Mouse (Mus musculus): ENCODE measurements around the gene Rnd1. TPM values are rescaled to one million over a fixed set of nuclear protein-coding genes. Genes with fewer than 3 reads are reported as not detected.
A peak's percentile ranks its signal among the peaks of the same experiment; 100 is the strongest.

Gene Rnd1
- 1 to 10 TPM; 1.9 to 2.3 TPM for total RNA-seq (2021)
- long read RNA-seq, experiment 1, partial matches to known transcripts = 0 of 7 reads
- long read RNA-seq, experiment 1, other reads (novel, unspliced or antisense) = 4 of 7 reads
- long read RNA-seq, experiment 2 = 0 reads

DNA sequence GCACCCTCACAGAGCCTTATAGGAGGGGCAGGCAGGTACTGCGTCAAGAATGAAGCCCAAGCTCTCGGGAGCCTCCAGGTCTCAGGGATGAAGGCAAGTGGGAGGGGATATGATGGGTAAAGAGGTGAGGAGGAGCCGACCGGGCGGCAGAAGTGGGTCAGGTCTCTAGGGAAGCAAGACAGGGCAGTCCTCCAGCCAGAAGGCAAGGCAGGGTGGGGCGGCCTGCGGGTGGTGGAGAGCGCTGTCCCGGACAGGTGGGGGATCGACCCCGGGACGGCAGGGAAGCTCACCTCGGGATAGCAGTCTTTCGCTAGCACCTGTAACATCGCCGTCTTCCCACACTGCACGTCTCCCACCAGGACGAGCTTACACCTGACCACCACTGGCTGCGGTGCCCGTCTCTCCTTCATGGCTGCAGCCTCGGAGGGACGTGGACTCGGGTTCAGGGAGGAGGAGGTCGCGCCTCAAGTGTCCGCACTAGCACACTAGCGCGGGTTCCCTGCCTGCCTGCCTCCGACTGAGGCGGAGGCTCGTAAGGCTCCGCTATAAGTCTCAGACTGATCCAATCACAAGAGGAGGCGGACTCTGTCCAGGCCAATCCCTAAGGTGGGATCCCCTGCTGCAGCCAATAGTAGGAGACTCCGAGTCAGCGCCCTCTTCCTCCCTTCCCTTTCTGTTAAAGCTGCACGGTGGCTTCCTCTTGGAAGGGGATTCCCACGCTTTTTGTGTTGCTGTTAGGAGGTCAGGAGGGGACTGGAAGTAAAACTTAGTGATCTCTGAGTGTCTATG is at the start of gene Rnd1:
Gene Rnd1, minus strand, starts transcription at position 522 of the 789 bp plus-strand sequence.
- DNase-seq = peak; percentile 89

GRCm38 (mm10) chr15:98726746-98727145 is 49.5 kb upstream of the Rnd1 start:
- no peak for DNase-seq

- DNase-seq = no peak
Measured at GRCm38 (mm10) chr15:98726079-98726478, 48.8 kb upstream of the Rnd1 start.

DNA sequence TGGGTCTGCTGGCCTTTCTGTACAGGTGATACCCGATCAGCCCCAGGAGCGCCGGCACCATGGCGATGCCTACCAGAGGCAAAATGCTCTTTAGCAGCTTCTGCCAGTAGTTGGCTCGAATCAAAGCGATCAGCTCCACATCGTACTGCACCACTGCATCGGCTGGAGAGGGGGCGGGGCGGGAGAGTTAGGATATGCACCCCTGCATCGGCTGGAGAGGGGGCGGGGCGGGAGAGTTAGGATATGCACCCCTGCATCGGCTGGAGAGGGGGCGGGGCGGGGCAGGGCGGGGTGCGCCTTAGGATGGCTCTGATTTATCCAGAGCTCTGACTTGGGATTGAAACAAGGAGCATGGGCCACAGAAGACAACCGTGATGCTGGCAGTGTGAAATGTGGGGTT is 47.2 kb upstream of the Rnd1 start:
- no peak for DNase-seq

DNA sequence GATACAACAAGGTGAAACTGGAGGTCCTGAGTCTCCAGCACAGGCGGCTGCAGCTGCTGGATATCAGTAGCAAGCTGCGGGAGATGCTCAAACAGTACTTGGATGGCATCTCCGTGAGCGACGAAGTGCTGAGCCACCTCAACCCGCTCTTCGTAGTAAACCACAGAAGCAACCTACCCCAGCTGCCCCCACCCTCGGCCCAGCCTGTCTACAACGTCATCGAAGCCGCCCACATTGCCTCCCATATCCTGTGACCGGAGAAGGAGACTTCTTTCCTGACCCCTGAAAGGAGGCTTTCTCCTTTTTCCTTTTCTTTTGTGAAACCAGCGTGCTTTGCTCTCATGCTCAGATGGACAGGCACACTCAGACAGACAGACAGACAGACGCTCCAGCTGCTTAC is 45.6 kb upstream of the Rnd1 start:
- DNase-seq = no peak

DNA sequence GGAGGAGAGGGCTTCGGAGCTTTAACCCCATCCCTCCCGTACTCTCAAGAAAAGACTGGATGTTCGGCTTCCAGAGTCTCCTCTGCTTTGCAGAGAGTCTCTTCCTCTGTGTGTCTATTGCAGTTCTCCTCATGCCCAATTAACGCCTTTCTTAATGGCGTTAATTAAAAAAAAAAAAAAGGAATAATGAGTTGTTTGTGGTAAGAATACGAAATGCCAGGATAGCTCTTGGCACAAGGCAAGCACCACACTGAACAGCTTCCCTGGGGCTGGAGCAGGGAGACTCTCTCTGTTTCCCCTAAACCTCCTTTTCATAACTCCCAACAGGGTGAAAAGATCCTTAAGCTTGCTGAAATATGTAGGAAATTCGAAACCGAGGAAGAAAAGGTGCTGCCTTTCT is 44.9 kb upstream of the Rnd1 start:
- DNase-seq = no peak

GRCm38 (mm10) chr15:98717301-98717700 is 40.0 kb upstream of the Rnd1 start:
- no peak for DNase-seq

DNA sequence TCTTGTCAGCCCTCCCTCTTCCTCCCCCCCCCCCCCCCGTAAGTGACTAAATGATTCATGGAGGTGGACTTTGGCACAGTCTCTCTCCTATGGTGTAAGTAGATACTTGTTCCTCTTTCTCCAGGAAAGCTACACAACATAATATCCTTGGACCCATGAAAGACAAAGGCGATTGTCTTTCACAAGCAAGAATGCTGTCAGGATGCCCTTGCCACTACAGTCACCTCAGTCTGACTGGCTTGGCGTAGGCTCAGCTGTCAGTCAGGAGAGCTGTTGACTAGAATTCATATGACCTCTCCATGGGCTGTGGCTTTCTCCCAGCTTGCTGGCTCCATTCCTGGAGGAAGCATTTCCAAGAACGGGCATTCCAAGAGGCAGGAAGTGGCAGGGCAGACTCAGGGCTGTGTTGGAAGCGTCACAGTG is 37.0 kb upstream of the Rnd1 start:
- DNase-seq = peak; percentile 59

- DNase-seq = peak; percentile 84
Measured at GRCm38 (mm10) chr15:98710442-98710841, 33.2 kb upstream of the Rnd1 start.

DNA sequence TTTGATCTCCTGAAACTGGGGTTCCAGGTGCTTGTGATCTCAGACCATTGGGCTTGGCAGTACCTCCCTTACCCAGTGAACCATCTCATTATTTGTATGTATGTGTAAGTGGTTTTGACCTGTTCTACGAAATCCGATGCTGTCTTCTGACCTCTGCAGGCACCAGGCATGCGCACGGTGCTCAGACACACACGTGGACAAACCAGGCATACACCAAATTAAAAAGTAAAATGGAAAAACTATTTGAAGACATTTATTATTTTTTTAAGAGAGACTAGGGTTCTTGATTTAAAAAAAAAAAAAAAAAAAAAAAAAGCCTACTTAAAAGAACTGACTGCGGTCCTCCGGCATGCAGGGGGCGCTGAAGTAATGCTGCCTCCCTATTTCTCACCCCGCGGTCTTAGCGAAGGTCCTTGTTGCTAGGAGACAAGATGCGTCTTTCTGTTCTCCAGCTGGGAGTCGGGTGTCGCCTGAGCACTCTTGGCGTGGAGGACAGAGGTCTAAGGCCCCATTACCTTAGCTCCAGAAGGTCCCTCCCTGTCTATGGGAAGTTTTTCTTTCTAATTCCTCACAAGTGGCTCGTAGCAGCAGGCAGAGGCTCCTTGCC is 30.6 kb upstream of the Rnd1 start, which contains the start of gene Ccdc65:
Gene Ccdc65, plus strand, starts transcription at position 442 of the 607 bp plus-strand sequence.
- DNase-seq = peak; percentile 89

- DNase-seq = no peak
Measured at GRCm38 (mm10) chr15:98704312-98704711, 27.1 kb upstream of the Rnd1 start.

- peak; percentile 95 for DNase-seq
Measured at GRCm38 (mm10) chr15:98699190-98700105, 22.2 kb upstream of the Rnd1 start.

GRCm38 (mm10) chr15:98696216-98696615 is 19.0 kb upstream of the Rnd1 start:
- DNase-seq = no peak

- DNase-seq = peak; percentile 61
Measured at GRCm38 (mm10) chr15:98695726-98696125, 18.5 kb upstream of the Rnd1 start.

- peak; percentile 30 for DNase-seq
Measured at GRCm38 (mm10) chr15:98692171-98692715, 15.0 kb upstream of the Rnd1 start.

DNA sequence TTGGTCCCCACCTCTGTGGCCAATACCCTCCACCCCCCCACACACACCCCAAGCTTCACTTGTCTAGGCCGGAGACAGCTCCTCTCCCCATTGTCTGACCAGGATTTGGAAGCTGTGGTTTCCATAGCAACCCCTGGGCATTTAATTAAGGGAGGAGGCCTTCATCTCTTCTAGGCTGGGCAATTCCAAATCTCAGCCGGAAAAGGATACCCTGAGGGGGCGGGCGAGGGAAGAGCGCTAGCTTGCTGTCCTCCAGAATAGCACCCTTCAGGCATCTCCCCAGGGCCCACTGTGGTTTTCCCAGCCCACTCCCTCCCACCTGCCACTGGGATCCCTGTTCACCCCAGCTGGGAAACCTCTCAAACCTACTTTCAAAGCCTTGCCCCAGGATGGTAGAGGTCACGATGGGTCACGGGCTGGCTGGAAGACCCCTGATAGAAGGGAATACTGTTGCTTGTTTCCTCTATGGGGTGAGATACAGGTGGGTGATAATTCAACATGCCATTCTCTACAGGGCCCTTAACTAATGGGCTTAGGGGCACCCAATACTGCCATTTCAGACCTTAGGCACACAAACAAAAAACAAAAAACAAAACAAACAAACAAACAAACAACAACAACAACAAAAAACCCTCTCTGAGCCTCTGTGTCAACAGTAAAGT is 14.4 kb upstream of the Rnd1 start:
- no peak for DNase-seq

GRCm38 (mm10) chr15:98689682-98690081 is 12.4 kb upstream of the Rnd1 start:
- no peak for DNase-seq

GRCm38 (mm10) chr15:98685926-98686325 is 8.7 kb upstream of the Rnd1 start:
- DNase-seq = no peak

DNA sequence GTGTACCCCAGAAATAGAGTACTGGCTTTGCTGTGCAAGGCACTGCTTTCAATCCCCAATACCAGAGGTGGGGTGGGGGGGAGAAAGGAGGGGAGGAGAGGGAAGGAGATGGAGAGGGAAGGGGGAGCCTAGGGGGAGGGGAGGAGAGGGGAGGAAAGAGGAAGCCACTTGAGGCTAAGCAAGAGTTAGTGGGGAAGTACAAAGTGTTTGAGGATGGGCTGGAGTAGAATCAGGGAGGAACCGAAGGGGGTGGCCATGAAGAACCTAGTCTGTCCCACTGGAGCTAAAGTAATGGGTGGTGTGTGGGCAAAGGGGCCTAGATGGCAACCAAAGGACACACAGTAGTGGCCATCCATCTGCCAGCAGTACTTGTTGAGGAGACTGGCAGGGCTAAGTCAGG is 6.5 kb upstream of the Rnd1 start:
- no peak for DNase-seq

DNA sequence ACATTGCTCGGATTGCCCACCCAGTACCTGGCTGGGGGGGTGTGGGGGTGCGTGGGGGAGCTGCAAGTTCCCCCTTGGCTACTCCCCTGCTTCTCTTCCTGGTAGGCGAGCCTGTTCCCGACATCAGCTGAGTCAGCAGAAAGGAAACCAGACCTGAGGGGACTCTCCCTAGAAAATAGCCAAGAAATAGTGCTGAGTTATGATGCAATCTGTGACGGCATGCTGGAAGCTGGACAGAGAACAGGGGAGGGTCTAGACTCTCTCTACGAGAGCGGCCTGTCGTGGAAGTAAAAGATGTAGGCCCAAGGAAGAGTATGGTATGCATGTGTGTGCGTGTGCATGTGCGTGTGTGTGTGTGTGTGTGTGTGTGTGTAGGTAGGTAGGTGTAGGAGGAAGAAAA is 5.9 kb upstream of the Rnd1 start:
- peak; percentile 11 for DNase-seq

GRCm38 (mm10) chr15:98681633-98682032 is 4.4 kb upstream of the Rnd1 start:
- DNase-seq = no peak

DNA sequence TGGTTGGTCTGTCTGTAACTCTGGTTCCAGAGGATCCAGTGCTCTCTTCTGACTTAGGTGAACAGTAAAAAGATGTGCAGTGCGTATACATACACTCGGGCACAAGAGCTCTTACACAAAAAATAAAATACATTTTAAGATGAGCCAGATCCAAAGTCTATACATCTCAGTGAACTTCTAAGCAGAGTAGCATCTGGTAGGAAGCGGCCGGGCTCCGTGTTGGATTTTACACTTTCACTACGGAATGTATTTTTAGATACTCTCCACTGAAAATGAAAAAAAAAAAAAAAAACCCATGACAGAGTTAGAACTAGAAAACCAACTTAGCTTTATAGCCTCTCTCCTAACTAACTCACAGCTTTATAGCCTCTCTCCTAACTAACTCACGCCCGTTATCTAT is 3.4 kb upstream of the Rnd1 start:
- no peak for DNase-seq

All from adrenal gland, postnatal 10 days (tissue).